Mouse (Mus musculus): ENCODE data around the gene Ehd3. TPM values are rescaled to one million over a fixed set of nuclear protein-coding genes. Genes with fewer than 3 reads are reported as not detected.

Gene Ehd3
- total and polyA plus RNA-seq, 2 experiments from 2014 or later: 27.6 to 46.5 TPM

DNA sequence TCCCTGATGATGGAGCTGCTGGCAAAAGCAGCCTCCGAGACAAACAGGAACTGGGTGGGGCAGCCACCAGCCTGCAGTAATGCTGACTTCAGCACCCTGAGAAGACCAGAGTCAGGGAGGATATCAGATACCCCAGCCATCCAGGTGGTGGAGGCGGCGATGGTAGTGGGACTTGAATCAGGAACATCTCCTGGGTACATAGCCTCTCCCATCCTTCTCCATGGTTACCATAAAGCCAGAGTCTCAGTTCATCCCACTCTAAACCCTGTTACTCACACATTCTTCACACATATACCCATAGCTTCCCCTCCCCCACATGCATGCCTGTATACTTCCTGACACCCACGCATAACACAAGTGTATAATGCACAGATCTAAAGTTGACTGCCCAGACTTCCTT is 18.3 kb downstream of the Ehd3 start:
- H3K27me3 ChIP-seq (ENCODE audit: insufficient read depth, low read length): no peaks in the 10 kb centered on the region
- H3K36me3 ChIP-seq (ENCODE audit: insufficient read depth, low read length): peaks cover 9% of the 10 kb centered on the region
- no peak overlapping the region for H3K9ac ChIP-seq (replicated peaks; ENCODE audit: low read length, poor library complexity, severe bottlenecking)
- no peak for ATAC-seq (ENCODE audit: low FRiP score)
- H3K9me3 ChIP-seq (ENCODE audit: low read length): no peaks in the 10 kb centered on the region
- 86% methylated on average over 4 of the region's 4 CpGs for WGBS
- H3K4me1 ChIP-seq (ENCODE audit: insufficient read depth, low read length): no peaks in the 10 kb centered on the region
- no peak for TF ChIP-seq CTCF (IDR thresholded peaks at IDR 0.05)
- H3K27ac ChIP-seq (ENCODE audit: low read depth, low read length): no peak overlapping the region
- no peak for DNase-seq (ENCODE audit: low spot score)
- no peak overlapping the region for H3K4me3 ChIP-seq (ENCODE audit: low read depth, low read length)
- H3K4me2 ChIP-seq (ENCODE audit: low read depth, low read length, poor library complexity, severe bottlenecking): no peak overlapping the region

DNA sequence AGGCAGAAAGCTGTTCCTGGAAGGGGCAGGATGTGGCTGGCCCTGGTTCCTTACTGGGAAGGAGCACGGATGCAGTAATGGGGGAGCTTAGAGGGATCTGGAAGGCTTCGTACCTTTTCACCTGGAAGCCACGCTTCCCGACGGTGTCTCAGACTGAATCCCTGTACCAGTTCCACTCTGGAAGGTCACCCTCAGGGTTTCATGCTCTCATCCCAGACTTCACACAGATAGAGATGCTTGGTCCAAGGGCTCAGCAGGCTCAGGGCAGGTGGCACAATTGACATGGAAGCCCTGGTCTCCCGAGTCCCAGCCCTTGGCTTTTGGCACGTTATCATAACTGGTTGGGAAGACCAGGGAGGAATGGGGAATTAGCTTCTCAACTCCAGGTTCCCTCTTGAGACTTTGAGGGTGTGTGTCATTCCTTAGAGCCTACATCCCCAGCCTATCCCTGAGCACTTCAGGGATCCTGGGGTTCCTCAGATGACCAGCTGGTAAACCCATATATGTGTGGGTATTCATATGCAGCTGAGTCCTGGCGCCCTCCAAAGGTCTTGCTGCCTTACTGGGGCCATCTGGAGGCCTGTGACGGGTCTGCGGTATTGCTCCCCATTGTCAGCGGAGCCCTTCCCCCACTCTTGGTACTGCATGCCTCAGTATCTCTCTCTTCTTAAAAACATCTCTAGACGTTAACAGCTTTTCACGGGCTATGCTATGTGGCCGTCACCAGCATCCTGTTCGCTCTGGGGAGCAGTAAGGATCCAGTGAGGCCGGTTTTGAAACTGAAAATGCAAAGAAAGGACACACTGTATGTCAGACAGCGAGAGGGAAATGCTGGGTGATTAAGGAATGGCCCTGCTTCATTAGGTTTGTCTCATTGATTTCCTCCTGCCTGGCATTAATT is 19.4 kb downstream of the Ehd3 start:
- DNase-seq (ENCODE audit: low spot score) (no peak), ATAC-seq (ENCODE audit: low FRiP score) (no peak)
- TF ChIP-seq CTCF (IDR thresholded peaks at IDR 0.05): no peak
- H3K4me3 ChIP-seq (ENCODE audit: low read depth, low read length): no peak overlapping the region
- H3K4me2 ChIP-seq (ENCODE audit: low read depth, low read length, poor library complexity, severe bottlenecking): no peak overlapping the region
- no peaks in the 10 kb centered on the region for H3K27me3 ChIP-seq (ENCODE audit: insufficient read depth, low read length)
- no peak overlapping the region for H3K9ac ChIP-seq (replicated peaks; ENCODE audit: low read length, poor library complexity, severe bottlenecking)
- no peak overlapping the region for H3K27ac ChIP-seq (ENCODE audit: low read depth, low read length)
- 76% methylated on average over 17 of the region's 17 CpGs for WGBS
- H3K4me1 ChIP-seq (ENCODE audit: insufficient read depth, low read length): no peaks in the 10 kb centered on the region
- H3K36me3 ChIP-seq (ENCODE audit: insufficient read depth, low read length): peaks cover 17% of the 10 kb centered on the region
- no peaks in the 10 kb centered on the region for H3K9me3 ChIP-seq (ENCODE audit: low read length)

DNA sequence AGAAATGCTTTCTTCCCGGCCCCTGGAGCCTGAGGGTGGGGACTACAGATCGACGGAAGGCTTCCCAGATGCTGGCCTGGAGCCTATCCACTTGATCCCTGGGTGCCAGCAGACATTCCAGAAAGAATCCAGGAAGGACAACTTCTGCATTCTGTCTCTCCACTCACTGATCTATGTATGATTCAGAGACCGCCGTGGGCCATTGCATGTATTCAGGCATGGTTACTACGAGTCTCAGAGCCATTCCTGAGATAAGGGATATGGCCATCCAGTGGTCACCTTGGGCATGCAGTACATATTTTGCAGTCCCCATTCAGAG is 20.0 kb downstream of the Ehd3 start:
- Histone ChIP-seq H3K27ac (ENCODE audit: low read depth, low read length) (no peak overlapping the region), H3K27me3 (ENCODE audit: insufficient read depth, low read length) (no peaks in the 10 kb centered on the region), H3K9ac (replicated peaks; ENCODE audit: low read length, poor library complexity, severe bottlenecking) (no peak overlapping the region), H3K4me1 (ENCODE audit: insufficient read depth, low read length) (no peaks in the 10 kb centered on the region), H3K4me2 (ENCODE audit: low read depth, low read length, poor library complexity, severe bottlenecking) (no peak overlapping the region), H3K9me3 (ENCODE audit: low read length) (no peaks in the 10 kb centered on the region), H3K36me3 (ENCODE audit: insufficient read depth, low read length) (peaks cover 22% of the 10 kb centered on the region), H3K4me3 (ENCODE audit: low read depth, low read length) (no peak overlapping the region)
- TF ChIP-seq CTCF (IDR thresholded peaks at IDR 0.05): no peak
- 65% methylated on average over 6 of the region's 6 CpGs for WGBS
- DNase-seq (ENCODE audit: low spot score) (no peak), ATAC-seq (ENCODE audit: low FRiP score) (no peak)

DNA sequence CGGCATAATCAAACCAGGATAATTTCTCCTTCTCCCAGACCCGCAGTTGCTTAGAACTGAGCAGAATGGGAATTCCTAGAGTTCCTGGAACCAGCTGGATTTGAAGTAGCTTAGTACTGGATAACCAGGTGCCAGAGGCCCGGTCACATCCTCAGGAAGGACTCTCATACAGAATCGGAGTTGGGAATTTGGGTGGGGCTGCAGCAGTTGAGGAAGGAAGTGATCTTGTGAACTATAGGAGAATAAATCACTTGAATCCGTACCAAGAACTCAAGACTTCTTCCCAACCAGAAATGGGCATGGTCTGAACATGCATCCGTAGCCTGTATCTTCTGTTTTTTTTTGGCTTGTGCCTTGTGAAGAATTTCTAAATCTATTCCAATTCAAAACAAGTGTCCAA is 22.2 kb downstream of the Ehd3 start:
- WGBS: 90% methylated on average over 6 of the region's 6 CpGs
- no peak overlapping the region for H3K4me2 ChIP-seq (ENCODE audit: low read depth, low read length, poor library complexity, severe bottlenecking)
- H3K4me3 ChIP-seq (ENCODE audit: low read depth, low read length): no peak overlapping the region
- ATAC-seq (ENCODE audit: low FRiP score) (no peak), DNase-seq (ENCODE audit: low spot score) (no peak)
- TF ChIP-seq CTCF (IDR thresholded peaks at IDR 0.05): no peak
- H3K27me3 ChIP-seq (ENCODE audit: insufficient read depth, low read length): no peaks in the 10 kb centered on the region
- H3K36me3 ChIP-seq (ENCODE audit: insufficient read depth, low read length): peaks cover 41% of the 10 kb centered on the region
- no peaks in the 10 kb centered on the region for H3K4me1 ChIP-seq (ENCODE audit: insufficient read depth, low read length)
- H3K9ac ChIP-seq (replicated peaks; ENCODE audit: low read length, poor library complexity, severe bottlenecking): no peak overlapping the region
- H3K9me3 ChIP-seq (ENCODE audit: low read length): no peaks in the 10 kb centered on the region
- no peak overlapping the region for H3K27ac ChIP-seq (ENCODE audit: low read depth, low read length)

- 98% methylated on average over 11 of the region's 11 CpGs for WGBS
These were observed 23.5 kb downstream of the Ehd3 start for GRCm38 (mm10) chr17:73827446-73827845.

DNA sequence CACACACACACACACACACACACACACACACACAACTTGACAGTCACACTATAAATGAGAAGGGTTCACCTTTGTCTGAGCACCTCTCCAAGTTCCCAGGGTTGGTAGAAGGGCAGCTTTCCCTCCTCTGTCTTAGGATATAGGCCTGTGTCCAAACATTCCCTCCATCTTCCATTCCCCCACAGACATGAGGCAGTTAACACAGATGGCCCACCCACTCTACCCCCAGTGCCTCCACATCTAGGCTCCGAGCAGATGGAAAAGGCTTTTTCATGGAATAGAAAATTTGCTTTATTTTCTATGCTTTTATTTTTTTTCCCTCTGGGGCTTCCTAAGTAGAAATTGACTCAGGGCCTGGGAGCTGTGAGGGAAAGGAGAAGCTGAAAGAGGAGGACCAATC is 26.6 kb downstream of the Ehd3 start:
- H3K9me3 ChIP-seq (ENCODE audit: low read length): no peaks in the 10 kb centered on the region
- no peaks in the 10 kb centered on the region for H3K27me3 ChIP-seq (ENCODE audit: insufficient read depth, low read length)
- H3K4me1 ChIP-seq (ENCODE audit: insufficient read depth, low read length): no peaks in the 10 kb centered on the region
- 83% methylated on average over 1 of the region's 1 CpGs for WGBS
- ATAC-seq (ENCODE audit: low FRiP score): no peak
- H3K4me3 ChIP-seq (ENCODE audit: low read depth, low read length): no peak overlapping the region
- H3K4me2 ChIP-seq (ENCODE audit: low read depth, low read length, poor library complexity, severe bottlenecking): no peak overlapping the region
- peaks cover 45% of the 10 kb centered on the region for H3K36me3 ChIP-seq (ENCODE audit: insufficient read depth, low read length)
- H3K9ac ChIP-seq (replicated peaks; ENCODE audit: low read length, poor library complexity, severe bottlenecking): no peak overlapping the region
- DNase-seq (ENCODE audit: low spot score): no peak
- TF ChIP-seq CTCF (IDR thresholded peaks at IDR 0.05): no peak
- no peak overlapping the region for H3K27ac ChIP-seq (ENCODE audit: low read depth, low read length)

More at GRCm38 (mm10) chr17:73827446-73827845, 23.5 kb downstream of the Ehd3 start:
- no peak overlapping the region for H3K27ac ChIP-seq (ENCODE audit: low read depth, low read length)
- H3K9me3 ChIP-seq (ENCODE audit: low read length): no peaks in the 10 kb centered on the region
- DNase-seq (ENCODE audit: low spot score) (no peak), ATAC-seq (ENCODE audit: low FRiP score) (no peak)
- no peaks in the 10 kb centered on the region for H3K27me3 ChIP-seq (ENCODE audit: insufficient read depth, low read length)
- no peaks in the 10 kb centered on the region for H3K4me1 ChIP-seq (ENCODE audit: insufficient read depth, low read length)
- no peak overlapping the region for H3K4me2 ChIP-seq (ENCODE audit: low read depth, low read length, poor library complexity, severe bottlenecking)
- H3K4me3 ChIP-seq (ENCODE audit: low read depth, low read length): no peak overlapping the region
- no peak for TF ChIP-seq CTCF (IDR thresholded peaks at IDR 0.05)
- peaks cover 45% of the 10 kb centered on the region for H3K36me3 ChIP-seq (ENCODE audit: insufficient read depth, low read length)
- no peak overlapping the region for H3K9ac ChIP-seq (replicated peaks; ENCODE audit: low read length, poor library complexity, severe bottlenecking)
